Mouse (Mus musculus) MEL (cell line): ENCODE results near the gene Opalin. TPM values are rescaled to one million over a fixed set of nuclear protein-coding genes. Genes with fewer than 3 reads are reported as not detected.

Experiments
- DNase-seq: peaks from one replicate; pipeline ENCODE4 v3.0.0; 2011; ENCODE audit warnings: low read depth, low spot score
- H3K27ac ChIP-seq: 2 replicates; pipeline ENCODE4 v1.5.1; 2012; ENCODE audit warnings: low read depth, mild to moderate bottlenecking, control low read depth, low read length, moderate library complexity; ENCODE audit not compliant: control insufficient read depth
- H3K27me3 ChIP-seq, 2 experiments: fragments of 150-350 bp in 1 of 2; sonication (generic) in 1 of 2; 2 replicates each; pipeline ENCODE4 v1.6.1; 2012; ENCODE audit warnings: low read length in 2 of 2, mild to moderate bottlenecking in 2 of 2, improper control_type of control experiment in 1 of 2, moderate library complexity in 1 of 2; ENCODE audit not compliant: insufficient read depth in 2 of 2, control insufficient read depth in 1 of 2
- H3K36me3 ChIP-seq, 2 experiments: 2 replicates each; pipeline ENCODE4 v1.6.1; 2012 to 2014; ENCODE audit warnings: low read length in 2 of 2, improper control_type of control experiment in 1 of 2, inconsistent platforms in 1 of 2, mild to moderate bottlenecking in 1 of 2; ENCODE audit not compliant: insufficient read depth in 2 of 2, control insufficient read depth in 1 of 2
- H3K4me1 ChIP-seq, 2 experiments: fragments of 150-350 bp in 1 of 2; sonication (generic) in 1 of 2; 2 replicates each; pipeline ENCODE4 v1.6.1; 2012; ENCODE audit warnings: low read length in 2 of 2, improper control_type of control experiment in 1 of 2, mild to moderate bottlenecking in 1 of 2; ENCODE audit not compliant: insufficient read depth in 2 of 2, control insufficient read depth in 1 of 2
- H3K4me3 ChIP-seq, 2 experiments: fragments of 150-350 bp in 1 of 2; sonication (generic) in 1 of 2; 2 replicates each; pipeline ENCODE4 v1.5.1; 2012; ENCODE audit warnings: low read depth in 2 of 2, low read length in 2 of 2, mild to moderate bottlenecking in 2 of 2, moderate library complexity in 2 of 2, control low read depth in 1 of 2, improper control_type of control experiment in 1 of 2; ENCODE audit not compliant: control insufficient read depth in 1 of 2, insufficient read depth in 1 of 2
- H3K79me2 ChIP-seq: 2 replicates; pipeline ENCODE4 v1.6.1; 2012; ENCODE audit warnings: mild to moderate bottlenecking, low read length, moderate library complexity; ENCODE audit not compliant: control insufficient read depth, poor library complexity, insufficient read depth
- H3K9ac ChIP-seq: 2 replicates; pipeline ENCODE4 v1.6.1; 2012; ENCODE audit warnings: low read depth, mild to moderate bottlenecking, control low read depth, low read length, moderate library complexity; ENCODE audit not compliant: control insufficient read depth, poor library complexity, severe bottlenecking
- H3K9me3 ChIP-seq: fragments of 150-350 bp; sonication (generic); replicated peaks from 2 replicates; pipeline ENCODE4 v1.6.1; 2012; ENCODE audit warnings: mild to moderate bottlenecking, low read length, improper control_type of control experiment, moderate library complexity; ENCODE audit not compliant: insufficient read depth
- CTCF ChIP-seq, 3 experiments: IDR thresholded peaks in 2 of 3; conservative IDR thresholded peaks in 1 of 3; 2 replicates each; pipeline ENCODE4 v1.5.1; 2011 to 2012; ENCODE audit warnings: low read length in 3 of 3, low read depth in 2 of 3, mild to moderate bottlenecking in 2 of 3, improper control_type of control experiment in 1 of 3, inconsistent platforms in 1 of 3, mixed read lengths in 1 of 3, moderate library complexity in 1 of 3; ENCODE audit not compliant: control insufficient read depth in 1 of 3, insufficient read depth in 1 of 3, poor library complexity in 1 of 3, severe bottlenecking in 1 of 3
- E2F4 ChIP-seq: IDR thresholded peaks from 2 replicates; pipeline ENCODE4 v1.6.1; 2011; ENCODE audit warnings: low read depth, low read length, improper control_type of control experiment, borderline replicate concordance
- GABPA ChIP-seq: IDR thresholded peaks from 2 replicates; pipeline ENCODE4 v1.6.1; 2012; ENCODE audit warnings: low read depth, mild to moderate bottlenecking, inconsistent platforms, low read length, improper control_type of control experiment, moderate library complexity
- GATA1 ChIP-seq: IDR thresholded peaks from 2 replicates; pipeline ENCODE4 v1.6.1; 2011; ENCODE audit warnings: low read depth, low read length, improper control_type of control experiment
- HCFC1 ChIP-seq: IDR thresholded peaks from 2 replicates; pipeline ENCODE4 v1.6.1; 2012; ENCODE audit warnings: low read depth, mild to moderate bottlenecking, inconsistent platforms, low read length, improper control_type of control experiment, moderate library complexity
- JUND ChIP-seq: IDR thresholded peaks from 2 replicates; pipeline ENCODE4 v1.6.1; 2011; ENCODE audit warnings: low read depth, mild to moderate bottlenecking, improper control_type of control experiment, low read length
- MEF2A ChIP-seq: IDR thresholded peaks from 2 replicates; pipeline ENCODE4 v1.6.1; 2014; ENCODE audit warnings: low read depth, mild to moderate bottlenecking, inconsistent platforms, low read length, improper control_type of control experiment; ENCODE audit not compliant: poor library complexity, insufficient replicate concordance, severe bottlenecking; ENCODE audit errors: extremely low read depth
- MXI1 ChIP-seq: IDR thresholded peaks from 2 replicates; pipeline ENCODE4 v1.6.1; 2011; ENCODE audit warnings: mild to moderate bottlenecking, low read depth, low read length, improper control_type of control experiment
- NRF1 ChIP-seq: IDR thresholded peaks from 2 replicates; pipeline ENCODE4 v1.6.1; 2014; ENCODE audit warnings: low read depth, mild to moderate bottlenecking, inconsistent platforms, low read length, improper control_type of control experiment, moderate library complexity; ENCODE audit not compliant: poor library complexity, insufficient read depth, severe bottlenecking
- POLR2A ChIP-seq, 2 experiments: IDR thresholded peaks; 2 replicates each; pipeline ENCODE4 v1.6.1; 2011 to 2012; ENCODE audit warnings: low read length in 2 of 2, mild to moderate bottlenecking in 2 of 2, control low read depth in 1 of 2, improper control_type of control experiment in 1 of 2, low read depth in 1 of 2, moderate library complexity in 1 of 2; ENCODE audit not compliant: control insufficient read depth in 1 of 2, insufficient read depth in 1 of 2, poor library complexity in 1 of 2
- RCOR1 ChIP-seq: IDR thresholded peaks from 2 replicates; pipeline ENCODE4 v1.6.1; 2012; ENCODE audit warnings: low read depth, mild to moderate bottlenecking, inconsistent platforms, low read length, improper control_type of control experiment
- SIN3A ChIP-seq: IDR thresholded peaks from 2 replicates; pipeline ENCODE4 v1.6.1; 2012; ENCODE audit warnings: low read length, improper control_type of control experiment, inconsistent platforms
- SMC3 ChIP-seq: IDR thresholded peaks from 2 replicates; pipeline ENCODE4 v1.6.1; 2011; ENCODE audit warnings: low read depth, low read length, improper control_type of control experiment
- TAL1 ChIP-seq: IDR thresholded peaks from 2 replicates; pipeline ENCODE4 v1.6.1; 2012; ENCODE audit warnings: mild to moderate bottlenecking, inconsistent platforms, low read length, moderate library complexity, mixed read lengths
- TCF12 ChIP-seq: IDR thresholded peaks from 2 replicates; pipeline ENCODE4 v1.6.1; 2014; ENCODE audit warnings: low read depth, mild to moderate bottlenecking, inconsistent platforms, low read length, improper control_type of control experiment, moderate library complexity
- UBTF ChIP-seq: IDR thresholded peaks from 2 replicates; pipeline ENCODE4 v1.6.1; 2012; ENCODE audit warnings: low read depth, mild to moderate bottlenecking, inconsistent platforms, low read length, improper control_type of control experiment, moderate library complexity, borderline replicate concordance; ENCODE audit not compliant: insufficient read depth
- USF2 ChIP-seq, 2 experiments: IDR thresholded peaks; 2 replicates each; pipeline ENCODE4 v1.6.1; 2011 to 2012; ENCODE audit warnings: improper control_type of control experiment in 2 of 2, low read length in 2 of 2, borderline replicate concordance in 1 of 2, inconsistent platforms in 1 of 2, low read depth in 1 of 2, mild to moderate bottlenecking in 1 of 2; ENCODE audit not compliant: insufficient read depth in 1 of 2
- ZC3H11A ChIP-seq: IDR thresholded peaks from 2 replicates; pipeline ENCODE4 v1.6.1; 2012; ENCODE audit warnings: low read depth, mild to moderate bottlenecking, inconsistent platforms, low read length, improper control_type of control experiment
- ZKSCAN1 ChIP-seq: IDR thresholded peaks from 2 replicates; pipeline ENCODE4 v1.6.1; 2012; ENCODE audit warnings: low read depth, mild to moderate bottlenecking, inconsistent platforms, low read length, improper control_type of control experiment, moderate library complexity
- ZMIZ1 ChIP-seq: IDR thresholded peaks from 2 replicates; pipeline ENCODE4 v1.6.1; 2012; ENCODE audit warnings: low read depth, mild to moderate bottlenecking, inconsistent platforms, low read length, improper control_type of control experiment, moderate library complexity
- polyA plus RNA-seq, 2 experiments: library from polyadenylated mRNA; stranded (reverse) in 1 of 2; unstranded in 1 of 2; fragments of >175 nt in 1 of 2; fragments of >200 nt in 1 of 2; gene quantifications; 2 replicates each; pipeline versions ENCODE4 v1.2.1 to v1.2.4; 2012; ENCODE audit warnings: low replicate concordance in 2 of 2, low read depth in 1 of 2; ENCODE audit not compliant: insufficient read length in 2 of 2, insufficient read depth in 1 of 2, missing spikeins in 1 of 2
- total RNA-seq: library from RNA; depleted of rRNA; stranded (reverse); fragments of 300-350 nt; gene quantifications from 2 replicates; pipeline ENCODE4 v1.2.3, GENCODE M21; 2012

Opalin gene
- total and polyA plus RNA-seq, 3 experiments: not detected

- Histone ChIP-seq H3K79me2 (no peaks in the 10 kb centered on the region), H3K9ac (no peak overlapping the region), H3K9me3 (no peaks in the 10 kb centered on the region), H3K4me1 (no peaks in the 10 kb centered on the region), H3K4me3 (no peak overlapping the region), H3K27me3 (peaks cover 0 to 4% of the 10 kb centered on the region in 2 experiments; a peak in 1 of 4 replicates), H3K36me3 (no peaks in the 10 kb centered on the region), H3K27ac (no peak overlapping the region)
- TF ChIP-seq SMC3 (no peak), GATA1 (no peak), HCFC1 (no peak), UBTF (no peak), ZKSCAN1 (no peak), ZC3H11A (no peak), ZMIZ1 (no peak), CTCF (IDR thresholded peaks at IDR 0.05 in 2 of 3, conservative IDR thresholded peaks at IDR 0.05 in 1 of 3; ENCODE audit: control insufficient read depth in 1 of 3, insufficient read depth in 1 of 3, low read depth in 2 of 3, low read length in 3 of 3, poor library complexity in 1 of 3, severe bottlenecking in 1 of 3) (no peak), POLR2A (IDR thresholded peaks at IDR 0.05; ENCODE audit: control insufficient read depth in 1 of 2, insufficient read depth in 1 of 2, low read depth in 1 of 2, low read length in 2 of 2, poor library complexity in 1 of 2) (no peak), SIN3A (no peak), NRF1 (no peak), E2F4 (no peak)
- DNase-seq: no peak
Observed at GRCm38 (mm10) chr19:41039110-41039509, 37.8 kb downstream of the Opalin start.

GRCm38 (mm10) chr19:41035809-41036551, 40.9 kb downstream of the Opalin start:
- Histone ChIP-seq H3K36me3 (peaks cover 0 to 3% of the 10 kb centered on the region in 2 experiments; a peak in 1 of 4 replicates), H3K27me3 (peaks cover 4 to 6% of the 10 kb centered on the region in 2 experiments; a peak in 3 of 4 replicates), H3K9ac (no peak overlapping the region), H3K4me3 (no peak overlapping the region), H3K9me3 (no peaks in the 10 kb centered on the region), H3K4me1 (no peaks in the 10 kb centered on the region), H3K79me2 (no peaks in the 10 kb centered on the region), H3K27ac (no peak overlapping the region)
- TF ChIP-seq MXI1 (no peak), CTCF (IDR thresholded peaks at IDR 0.05 in 2 of 3, conservative IDR thresholded peaks at IDR 0.05 in 1 of 3; ENCODE audit: control insufficient read depth in 1 of 3, insufficient read depth in 1 of 3, low read depth in 2 of 3, low read length in 3 of 3, poor library complexity in 1 of 3, severe bottlenecking in 1 of 3) (no peak), JUND (no peak), POLR2A (IDR thresholded peaks at IDR 0.05; ENCODE audit: control insufficient read depth in 1 of 2, insufficient read depth in 1 of 2, low read depth in 1 of 2, low read length in 2 of 2, poor library complexity in 1 of 2) (no peak), GATA1 (no peak), MEF2A (no peak), USF2 (IDR thresholded peaks at IDR 0.05; ENCODE audit: borderline replicate concordance in 1 of 2, insufficient read depth in 1 of 2, low read depth in 1 of 2, low read length in 2 of 2) (no peak), GABPA (no peak), RCOR1 (no peak), TCF12 (no peak), TAL1 (no peak)
- DNase-seq: no peak
